Mouse (Mus musculus) CD4-positive helper T cell, adult 2 months (primary cell): ENCODE results near the gene Rubcn.

Experiments
- DNase-seq: peaks from one replicate; pipeline ENCODE4 v3.0.0-alpha.2; 2012; ENCODE audit warnings: low read depth, missing footprints, low spot score

The Rubcn gene

GRCm38 (mm10) chr16:32818441-32818840 lies 59.1 kb downstream of the Rubcn start:
- DNase-seq = no peak

GRCm38 (mm10) chr16:32818036-32818435 lies 59.5 kb downstream of the Rubcn start:
- DNase-seq = no peak

- no peak for DNase-seq
These were observed 62.4 kb downstream of the Rubcn start for GRCm38 (mm10) chr16:32815160-32815605.

- peak; percentile 35 for DNase-seq
These were observed 63.0 kb downstream of the Rubcn start for GRCm38 (mm10) chr16:32814539-32814938.

- no peak for DNase-seq
These were observed 63.8 kb downstream of the Rubcn start for GRCm38 (mm10) chr16:32813771-32814170.

- DNase-seq = no peak
These were observed 64.2 kb downstream of the Rubcn start for GRCm38 (mm10) chr16:32813362-32813761.

- peak; percentile 90 for DNase-seq
These were observed 64.6 kb downstream of the Rubcn start for GRCm38 (mm10) chr16:32812888-32813361.

- no peak for DNase-seq
These were observed 67.2 kb downstream of the Rubcn start, which contains the start of gene Smbd1 for GRCm38 (mm10) chr16:32810321-32810720. Gene Smbd1 (minus strand): TSS chr16:32810477.

- DNase-seq = no peak
These were observed 70.0 kb downstream of the Rubcn start for GRCm38 (mm10) chr16:32807408-32808185.

- DNase-seq = no peak
These were observed 72.4 kb downstream of the Rubcn start for GRCm38 (mm10) chr16:32805151-32805550.

GRCm38 (mm10) chr16:32803901-32804300 lies 73.7 kb downstream of the Rubcn start:
- DNase-seq = no peak

- DNase-seq = no peak
These were observed 74.2 kb downstream of the Rubcn start for GRCm38 (mm10) chr16:32803252-32803853.

GRCm38 (mm10) chr16:32797426-32797689 lies 80.2 kb downstream of the Rubcn start, which contains the start of gene Muc20:
Gene Muc20 (minus strand): TSS chr16:32797435.
- DNase-seq = no peak

GRCm38 (mm10) chr16:32796676-32797425 lies 80.7 kb downstream of the Rubcn start:
- DNase-seq = no peak

GRCm38 (mm10) chr16:32795177-32795576 lies 82.4 kb downstream of the Rubcn start:
- peak; percentile 11 for DNase-seq

GRCm38 (mm10) chr16:32790056-32790455 lies 87.5 kb downstream of the Rubcn start:
- DNase-seq = no peak

- DNase-seq = no peak
These were observed 92.7 kb downstream of the Rubcn start for GRCm38 (mm10) chr16:32784840-32785239.

- no peak for DNase-seq
These were observed 94.1 kb downstream of the Rubcn start for GRCm38 (mm10) chr16:32783324-32784062.

- no peak for DNase-seq
These were observed 98.6 kb downstream of the Rubcn start for GRCm38 (mm10) chr16:32778956-32779355.

- no peak for DNase-seq
These were observed 100.9 kb downstream of the Rubcn start for GRCm38 (mm10) chr16:32776676-32777075.
